Mouse (Mus musculus): Measurements from ENCODE around the gene Hadha.

DNA sequence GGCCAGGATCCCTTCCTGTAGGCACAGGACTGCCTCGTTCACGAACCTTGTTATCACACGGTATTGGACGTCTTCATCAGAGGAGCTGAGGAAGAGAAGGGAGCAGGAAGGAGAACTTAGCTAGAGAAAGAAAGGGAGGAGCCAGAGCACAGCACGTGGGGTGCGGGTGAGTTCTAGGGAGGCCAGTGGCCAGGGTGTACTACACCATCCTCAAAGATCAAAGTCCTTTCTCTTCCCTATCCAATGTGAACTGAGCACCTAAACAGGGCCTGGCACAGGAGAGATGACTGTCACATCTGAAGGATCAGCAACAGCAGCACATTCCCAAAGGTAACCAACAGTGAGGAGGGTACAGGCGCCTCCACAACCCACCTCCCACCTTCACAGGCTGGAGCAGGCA lies 34.9 kb downstream of the Hadha start:
- TF ChIP-seq CTCF (IDR thresholded peaks at IDR 0.05; ENCODE audit: low read depth, low read length): no peak
- no peak for TF ChIP-seq POLR2A (IDR thresholded peaks at IDR 0.05; ENCODE audit: borderline replicate concordance, low read depth, low read length)

Data from bone marrow macrophage, adult 2 months (primary cell).